Mouse (Mus musculus) small intestine, adult 10 weeks (tissue): ENCODE measurements around the gene Gm17409. TPM values are rescaled to one million over a fixed set of nuclear protein-coding genes. Genes with fewer than 3 reads are reported as not detected.

Experiments used
- polyA plus RNA-seq: library from polyadenylated mRNA; stranded (reverse); fragments of 350-450 nt; fragmentation: Illumina TruSeq; extraction: RNeasy Lipid Tissue Mini Kit (QIAGEN cat#74804); gene quantifications from one replicate; pipeline ENCODE4 v1.2.3, GENCODE M21; 2014; ENCODE audit warnings: low replicate concordance

The Gm17409 gene
- polyA plus RNA-seq = not detected

DNA sequence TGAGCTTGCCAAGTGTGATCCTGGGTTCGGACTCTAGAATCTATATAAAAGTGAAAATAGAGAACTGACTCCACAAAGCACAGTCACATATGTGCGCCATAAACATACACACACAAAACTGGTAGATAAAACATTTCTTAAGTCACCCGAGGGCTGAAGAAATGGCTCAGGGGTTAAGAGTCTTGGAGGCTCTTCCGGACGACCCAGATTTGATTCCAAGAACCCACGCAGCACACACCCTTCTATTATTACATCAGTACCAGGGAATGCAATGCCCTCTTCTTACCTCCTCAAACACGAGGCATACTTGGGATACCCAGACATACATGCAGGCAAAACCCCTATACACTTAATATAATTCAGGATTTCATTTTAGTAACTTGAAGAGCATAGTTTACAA is at the start of gene Gm17409:
Gm17409 (plus strand) TSS at position 301 of the 400 bp plus-strand sequence.

Other genes starting within 250 kb of the Gm17409 start
- gene Acvr1c, start 112.2 kb upstream of the Gm17409 start, polyA plus RNA-seq = 7.1 TPM
- 15.9 TPM for gene Acvr1, start 97.0 kb downstream of the Gm17409 start, polyA plus RNA-seq
- gene Upp2, start 97.2 kb downstream of the Gm17409 start, polyA plus RNA-seq = 2.2 TPM